In genomic region chr1:18465303-18465829, GRCm38 (mm10) we compare ENCODE assay signal across 20 mouse cellular contexts.
DNase-seq lines count a peak whose midpoint lies in the region; ATAC-seq lines count a peak whose summit lies in the region.
"Had no signal": no experiment of that assay in that cellular context is flagged by ENCODE, and none has a peak within 500 bp of the region (broad histone marks: within the 10 kb centered on the region; RNA-seq: fewer than 3 reads in every experiment).

No protein-coding gene starts in this region.

- peak; percentile 55 for DNase-seq in heart, adult 11 months
- DNase-seq in heart, adult 18-20 months = no peak
- no peak for DNase-seq in right cerebral cortex, postnatal 10 days (ENCODE audit: low spot score in 2 of 2)
- DNase-seq in embryo, embryonic 10 days (ENCODE audit: low spot score) = no peak
- DNase-seq: adrenal gland, postnatal 25 days; cerebellum, adult 2 months; cerebellum, postnatal 14 days; gastrocnemius, postnatal 36 days; heart, adult 2 months; kidney, adult 11 months had no signal

- H3K36me3 ChIP-seq in neural tube, embryonic 14.5 days (ENCODE audit: control insufficient read depth, insufficient read depth, low read length) = no peaks in the 10 kb centered on the region
- no peaks in the 10 kb centered on the region for H3K36me3 ChIP-seq in neural tube, embryonic 15.5 days
- H3K36me3 ChIP-seq in forebrain, embryonic 15.5 days = no peaks in the 10 kb centered on the region
- H3K36me3 ChIP-seq: embryonic facial prominence, embryonic 12.5 days; heart, embryonic 12.5 days; hindbrain, embryonic 10.5 days; hindbrain, embryonic 15.5 days had no signal

- H3K27ac ChIP-seq in neural tube, embryonic 14.5 days (ENCODE audit: low read depth, low read length) = no peak overlapping the region
- H3K27ac ChIP-seq in neural tube, embryonic 15.5 days (replicated peaks) = no peak overlapping the region
- H3K27ac ChIP-seq in forebrain, embryonic 15.5 days (replicated peaks) = no peak overlapping the region
- H3K27ac ChIP-seq: embryonic facial prominence, embryonic 12.5 days; heart, adult 2 months; hindbrain, embryonic 10.5 days; hindbrain, embryonic 15.5 days had no signal

- H3K4me1 ChIP-seq in neural tube, embryonic 14.5 days (ENCODE audit: control insufficient read depth, insufficient read depth, low read length) = peaks cover 5% of the 10 kb centered on the region; the same call in 1 of the 2 replicates
- no peaks in the 10 kb centered on the region for H3K4me1 ChIP-seq in neural tube, embryonic 15.5 days
- peaks cover 8% of the 10 kb centered on the region; the same call in 1 of the 2 replicates for H3K4me1 ChIP-seq in forebrain, embryonic 15.5 days
- H3K4me1 ChIP-seq: embryonic facial prominence, embryonic 12.5 days; heart, embryonic 12.5 days had no signal

- H3K9me3 ChIP-seq in neural tube, embryonic 14.5 days (ENCODE audit: control insufficient read depth, low read length) = no peaks in the 10 kb centered on the region
- no peaks in the 10 kb centered on the region for H3K9me3 ChIP-seq in neural tube, embryonic 15.5 days (replicated peaks)
- H3K9me3 ChIP-seq in forebrain, embryonic 15.5 days = no peaks in the 10 kb centered on the region
- H3K9me3 ChIP-seq: embryonic facial prominence, embryonic 12.5 days; heart, embryonic 12.5 days; hindbrain, embryonic 10.5 days; hindbrain, embryonic 15.5 days had no signal

- H3K4me2 ChIP-seq in neural tube, embryonic 14.5 days (ENCODE audit: low read depth, low read length) = no peak overlapping the region
- H3K4me2 ChIP-seq in neural tube, embryonic 15.5 days = no peak overlapping the region
- no peak overlapping the region for H3K4me2 ChIP-seq in forebrain, embryonic 15.5 days (replicated peaks)
- H3K4me2 ChIP-seq: embryonic facial prominence, embryonic 12.5 days; heart, embryonic 12.5 days; hindbrain, embryonic 15.5 days had no signal

- H3K4me3 ChIP-seq in neural tube, embryonic 14.5 days (ENCODE audit: low read depth, low read length) = no peak overlapping the region
- H3K4me3 ChIP-seq in neural tube, embryonic 15.5 days (replicated peaks) = no peak overlapping the region
- H3K4me3 ChIP-seq in forebrain, embryonic 15.5 days = no peak overlapping the region
- H3K4me3 ChIP-seq: embryonic facial prominence, embryonic 12.5 days; heart, adult 2 months; heart, embryonic 12.5 days; hindbrain, embryonic 10.5 days; hindbrain, embryonic 15.5 days had no signal

- 80% methylated on average over 3 of the region's 3 CpGs for WGBS in neural tube, embryonic 14.5 days
- WGBS in neural tube, embryonic 15.5 days = 79% methylated on average over 3 of the region's 3 CpGs
- WGBS in forebrain, embryonic 15.5 days = 40% methylated on average over 3 of the region's 3 CpGs

- no peak overlapping the region for H3K9ac ChIP-seq in neural tube, embryonic 14.5 days (replicated peaks; ENCODE audit: low read depth, low read length)
- H3K9ac ChIP-seq in neural tube, embryonic 15.5 days (replicated peaks) = no peak overlapping the region
- H3K9ac ChIP-seq in forebrain, embryonic 15.5 days (replicated peaks) = no peak overlapping the region
- H3K9ac ChIP-seq: embryonic facial prominence, embryonic 12.5 days; heart, embryonic 12.5 days; hindbrain, embryonic 15.5 days had no signal

- peak; percentile 25; the same call in 1 of the 2 replicates for ATAC-seq in neural tube, embryonic 14.5 days (ENCODE audit: low read depth)
- no peak; the same call in 1 of the 2 replicates for ATAC-seq in neural tube, embryonic 15.5 days (ENCODE audit: low FRiP score)
- ATAC-seq in forebrain, embryonic 15.5 days (replicated peaks) = peak; percentile 84
- ATAC-seq: activated CD4-positive, CD25-positive, alpha-beta regulatory T cell, adult 4 months; inflammation-experienced regulatory T-cells, adult 6 months; Patski had no signal

- no peaks in the 10 kb centered on the region for H3K27me3 ChIP-seq in neural tube, embryonic 14.5 days (ENCODE audit: control insufficient read depth, insufficient read depth, low read length)
- no peaks in the 10 kb centered on the region for H3K27me3 ChIP-seq in neural tube, embryonic 15.5 days (replicated peaks)
- no peaks in the 10 kb centered on the region for H3K27me3 ChIP-seq in forebrain, embryonic 15.5 days
- H3K27me3 ChIP-seq: embryonic facial prominence, embryonic 12.5 days; heart, embryonic 12.5 days; hindbrain, embryonic 15.5 days; Patski had no signal
